Mouse (Mus musculus): ENCODE results near the gene Cd2bp2. TPM values are rescaled to one million over a fixed set of nuclear protein-coding genes. Genes with fewer than 3 reads are reported as not detected.

Cd2bp2 gene
- 59.7 and 75.0 TPM in 2 replicates for total RNA-seq (2014; rRNA removed)
- polyA plus RNA-seq (2015; fragmentation: Nextera tagmentation; extraction: Ambion mirVana), result 57.0 and 62.3 TPM in 2 replicates

DNA sequence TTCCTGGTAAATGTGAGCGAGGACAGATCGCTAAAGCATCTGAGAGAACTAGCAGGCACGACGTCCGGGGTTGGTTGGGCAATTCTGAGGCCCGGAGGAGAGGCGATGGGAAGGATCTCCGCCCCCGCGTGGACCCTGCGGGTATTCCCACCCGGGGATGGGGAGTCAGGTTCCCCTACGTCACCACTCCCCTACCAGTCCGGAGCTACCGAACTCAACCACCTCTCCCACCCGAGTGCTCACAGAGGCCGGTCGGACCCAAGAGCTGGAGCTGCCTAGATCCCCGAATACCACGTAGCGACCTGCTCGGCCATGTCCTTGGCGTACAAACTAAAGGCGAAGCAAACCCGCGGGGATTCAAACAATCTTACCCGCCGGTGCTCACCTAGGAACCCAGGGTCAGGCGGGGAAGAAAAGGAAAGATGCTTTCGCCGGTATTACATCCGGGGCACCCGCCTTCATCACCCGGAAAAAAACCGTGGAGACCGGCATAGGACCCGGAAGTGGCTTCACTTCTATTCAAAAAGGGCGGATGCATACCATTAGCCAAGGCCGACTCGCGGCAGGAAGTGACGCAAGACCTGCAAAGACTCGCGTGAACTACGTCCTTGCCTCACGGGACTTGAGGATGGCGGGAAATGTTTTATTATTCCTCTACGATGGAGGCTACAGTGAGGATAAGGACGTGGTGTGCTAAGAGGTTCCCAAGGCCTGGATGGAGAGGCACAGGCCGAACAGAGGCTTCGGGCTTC lies at the start of gene Cd2bp2:
Gene Cd2bp2 (minus strand): TSS at position 507 of the 752 bp plus-strand sequence.
- peak; percentile 63 for TF ChIP-seq CTCF (IDR thresholded peaks at IDR 0.05; ENCODE audit: low read depth)
- H3K4me3 ChIP-seq (ENCODE audit: low read length), result peak within 1 kb of the TSS; percentile 62
- H3K27me3 ChIP-seq (ENCODE audit: insufficient read depth, low read length), result no peaks in the 10 kb centered on the region
- no peaks in the 10 kb centered on the region for H3K9me3 ChIP-seq (ENCODE audit: low read length)
- 1% methylated on average over 51 of the region's 51 CpGs for WGBS
- H3K27ac ChIP-seq, result peak within 1 kb of the TSS; percentile 82
- H3K9ac ChIP-seq (replicated peaks; ENCODE audit: low read length), result peak within 1 kb of the TSS; percentile 74
- peaks cover 43% of the 10 kb centered on the region for H3K36me3 ChIP-seq (ENCODE audit: insufficient read depth, low read length)
- H3K4me1 ChIP-seq (ENCODE audit: insufficient read depth, low read length), result peaks cover 17% of the 10 kb centered on the region
- peak within 1 kb of the TSS; percentile 68 for H3K4me2 ChIP-seq (ENCODE audit: low read depth, low read length)
- peak; percentile 99 for DNase-seq (ENCODE audit: low spot score)
- peak; percentile 97 for ATAC-seq

DNA sequence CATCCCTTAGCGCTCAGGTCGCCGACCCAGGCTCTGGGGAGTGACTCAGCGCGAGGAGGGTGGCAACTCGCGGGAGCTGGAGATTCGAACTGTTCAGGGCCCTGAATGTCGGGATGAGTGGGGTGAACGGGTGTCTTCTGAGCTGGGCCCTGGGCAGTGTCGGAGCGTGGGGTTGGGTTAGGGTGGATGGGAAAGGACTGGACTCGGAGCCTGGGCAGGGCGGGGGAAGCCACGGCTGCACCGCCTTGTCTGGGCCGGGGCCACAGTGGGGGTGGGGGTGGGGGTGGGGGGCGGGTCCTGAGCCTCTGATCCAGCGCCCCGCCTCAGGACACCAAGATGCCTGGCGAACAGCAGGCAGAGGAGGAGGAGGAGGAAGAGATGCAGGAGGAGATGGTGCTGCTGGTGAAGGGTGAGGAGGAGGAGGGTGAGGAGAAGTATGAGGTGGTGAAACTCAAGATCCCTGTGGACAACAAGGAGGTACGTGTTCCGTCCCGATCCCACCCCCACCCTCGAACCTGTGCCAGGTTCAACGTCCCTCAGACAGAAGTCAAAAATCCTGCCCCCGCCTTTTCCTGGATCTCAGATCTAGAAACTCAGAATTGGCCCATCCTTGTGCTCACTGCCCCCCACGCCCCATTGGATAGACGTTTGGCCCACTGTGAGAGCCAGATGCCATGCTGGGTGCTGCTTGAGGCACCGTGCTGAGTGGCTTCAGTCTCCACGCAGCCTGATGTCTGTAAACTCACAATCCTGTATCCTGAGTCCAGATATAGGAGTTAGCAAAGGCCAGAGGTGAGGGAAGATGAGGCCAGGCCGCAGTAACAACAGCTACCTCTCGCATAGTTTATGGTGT lies 49.0 kb upstream of the Cd2bp2 start:
- Histone ChIP-seq H3K27ac (peak overlapping the region; percentile 94), H3K4me2 (ENCODE audit: low read depth, low read length) (peak overlapping the region; percentile 81), H3K9ac (replicated peaks; ENCODE audit: low read length) (peak overlapping the region; percentile 84), H3K4me1 (ENCODE audit: insufficient read depth, low read length) (peaks cover 14% of the 10 kb centered on the region), H3K27me3 (ENCODE audit: insufficient read depth, low read length) (no peaks in the 10 kb centered on the region), H3K4me3 (ENCODE audit: low read length) (peak overlapping the region; percentile 76), H3K36me3 (ENCODE audit: insufficient read depth, low read length) (peaks cover 5% of the 10 kb centered on the region; the same call in 1 of the 2 replicates), H3K9me3 (ENCODE audit: low read length) (no peaks in the 10 kb centered on the region)
- DNase-seq (ENCODE audit: low spot score) (peak; percentile 25), ATAC-seq (peak; percentile 77)
- no peak for TF ChIP-seq CTCF (IDR thresholded peaks at IDR 0.05; ENCODE audit: low read depth)
- WGBS, result 10% methylated on average over 31 of the region's 33 CpGs

DNA sequence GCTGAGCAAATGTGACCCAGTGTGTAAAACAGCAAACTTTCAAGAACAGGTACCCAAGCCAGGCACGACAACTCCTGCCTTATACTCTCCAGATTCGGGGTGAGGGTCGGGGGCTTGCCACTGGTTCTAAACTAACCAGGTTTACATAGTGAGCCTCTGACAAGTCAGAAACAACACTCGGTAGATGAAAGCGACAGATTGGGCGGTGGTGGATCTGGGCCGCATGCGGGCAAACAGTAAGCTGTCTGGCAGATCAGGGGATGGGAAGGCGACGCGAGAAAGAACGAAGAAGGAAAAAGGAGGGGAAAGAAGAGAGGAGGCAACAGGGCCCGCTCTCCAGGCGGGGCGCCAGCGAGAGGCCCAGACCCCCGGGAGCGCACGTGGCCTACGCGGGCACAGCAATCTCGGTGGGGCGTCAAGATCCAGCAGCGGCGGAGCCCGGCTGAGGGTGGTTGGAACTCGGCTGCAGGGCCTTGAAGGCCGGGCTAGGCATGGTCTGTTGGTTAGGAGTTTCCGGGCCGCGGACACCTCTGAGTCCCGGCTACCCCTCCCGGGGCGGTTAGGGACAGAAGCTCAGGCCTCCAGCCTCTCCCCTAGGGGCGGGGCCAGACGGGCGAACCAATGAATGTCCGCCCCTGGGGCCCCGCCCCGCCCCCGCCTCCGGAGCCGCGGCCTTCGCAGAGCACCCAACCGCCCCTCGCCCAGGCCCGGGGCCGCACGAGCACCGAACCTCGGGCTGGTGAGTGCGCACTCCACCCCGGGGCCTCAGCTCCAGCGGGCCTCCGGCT lies 48.2 kb upstream of the Cd2bp2 start, which contains the start of gene Zfp771:
Gene Zfp771 (plus strand): TSS at position 405 of the 788 bp plus-strand sequence.
- ATAC-seq (peak; percentile 97), DNase-seq (ENCODE audit: low spot score) (peak; percentile 97)
- Histone ChIP-seq H3K4me3 (ENCODE audit: low read length) (peak within 1 kb of the TSS; percentile 76), H3K9ac (replicated peaks; ENCODE audit: low read length) (peak within 1 kb of the TSS; percentile 84), H3K27ac (peak within 1 kb of the TSS; percentile 94), H3K36me3 (ENCODE audit: insufficient read depth, low read length) (peaks cover 3% of the 10 kb centered on the region; the same call in 1 of the 2 replicates), H3K4me2 (ENCODE audit: low read depth, low read length) (peak within 1 kb of the TSS; percentile 81), H3K4me1 (ENCODE audit: insufficient read depth, low read length) (peaks cover 14% of the 10 kb centered on the region), H3K9me3 (ENCODE audit: low read length) (no peaks in the 10 kb centered on the region), H3K27me3 (ENCODE audit: insufficient read depth, low read length) (no peaks in the 10 kb centered on the region)
- WGBS, result under 1% methylated on average over 53 of the region's 56 CpGs
- TF ChIP-seq CTCF (IDR thresholded peaks at IDR 0.05; ENCODE audit: low read depth), result no peak

DNA sequence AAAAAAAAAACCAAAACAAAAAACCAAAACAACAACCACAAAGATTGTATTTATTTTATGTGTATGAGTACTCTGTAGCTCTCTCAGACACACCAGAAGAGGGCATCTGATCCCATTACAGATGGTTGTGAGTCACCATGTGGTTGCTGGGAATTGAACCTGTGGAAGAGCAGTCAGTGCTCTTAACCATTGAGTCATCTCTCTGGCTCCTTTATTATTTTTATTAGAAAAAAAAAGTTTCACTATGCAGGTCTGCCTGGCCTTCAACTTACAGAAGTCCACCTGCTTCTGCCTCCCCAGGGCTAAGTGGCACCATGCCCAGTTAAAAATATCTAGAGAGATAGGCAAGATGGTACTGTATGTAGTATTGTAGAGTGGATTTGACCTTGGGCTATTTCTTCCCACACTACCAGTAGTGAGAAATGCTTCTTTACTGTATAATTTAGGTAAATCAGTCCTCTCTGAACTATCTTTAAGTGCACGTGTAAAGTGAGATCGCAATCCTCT lies 47.6 kb upstream of the Cd2bp2 start:
- TF ChIP-seq CTCF (IDR thresholded peaks at IDR 0.05; ENCODE audit: low read depth), result no peak
- peak overlapping the region; percentile 76; the same call in 1 of the 2 replicates for H3K4me3 ChIP-seq (ENCODE audit: low read length)
- WGBS, result 26% methylated on average over 2 of the region's 2 CpGs
- H3K27me3 ChIP-seq (ENCODE audit: insufficient read depth, low read length), result no peaks in the 10 kb centered on the region
- ATAC-seq (no peak), DNase-seq (ENCODE audit: low spot score) (no peak)
- peaks cover 14% of the 10 kb centered on the region for H3K4me1 ChIP-seq (ENCODE audit: insufficient read depth, low read length)
- peak overlapping the region; percentile 94 for H3K27ac ChIP-seq
- no peaks in the 10 kb centered on the region for H3K9me3 ChIP-seq (ENCODE audit: low read length)
- H3K4me2 ChIP-seq (ENCODE audit: low read depth, low read length), result peak overlapping the region; percentile 81
- H3K9ac ChIP-seq (replicated peaks; ENCODE audit: low read length), result peak overlapping the region; percentile 84
- H3K36me3 ChIP-seq (ENCODE audit: insufficient read depth, low read length), result peaks cover 3% of the 10 kb centered on the region; the same call in 1 of the 2 replicates

DNA sequence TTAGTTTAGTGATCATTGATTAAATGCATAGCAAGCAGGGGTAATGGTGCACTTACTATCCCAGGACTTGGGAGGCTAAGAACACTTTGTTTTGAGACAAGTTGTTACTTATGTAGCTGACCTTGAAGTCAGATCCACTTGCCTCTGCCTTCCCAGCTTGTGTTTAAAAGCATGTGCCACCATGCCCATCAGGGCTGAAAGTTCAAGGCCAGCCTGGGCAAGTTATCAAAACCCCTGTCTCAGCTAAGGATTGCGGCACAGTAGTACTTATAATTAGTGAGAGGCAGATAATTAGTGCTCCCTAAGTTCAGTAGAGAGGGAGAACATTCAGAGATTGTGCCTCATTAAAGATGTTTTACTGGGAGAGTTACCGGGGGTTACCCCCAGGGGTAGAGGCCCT lies 38.9 kb upstream of the Cd2bp2 start:
- no peaks in the 10 kb centered on the region for H3K27me3 ChIP-seq (ENCODE audit: insufficient read depth, low read length)
- H3K4me2 ChIP-seq (ENCODE audit: low read depth, low read length), result 0 out of 2 replicates have a peak overlapping the region, but pooled peaks have one; percentile 65
- H3K4me1 ChIP-seq (ENCODE audit: insufficient read depth, low read length), result peaks cover 11% of the 10 kb centered on the region; the same call in 1 of the 2 replicates
- no peak overlapping the region for H3K9ac ChIP-seq (replicated peaks; ENCODE audit: low read length)
- H3K4me3 ChIP-seq (ENCODE audit: low read length), result no peak overlapping the region
- no peak for TF ChIP-seq CTCF (IDR thresholded peaks at IDR 0.05; ENCODE audit: low read depth)
- peaks cover 29% of the 10 kb centered on the region for H3K36me3 ChIP-seq (ENCODE audit: insufficient read depth, low read length)
- H3K27ac ChIP-seq, result no peak overlapping the region
- H3K9me3 ChIP-seq (ENCODE audit: low read length), result no peaks in the 10 kb centered on the region
- ATAC-seq (no peak), DNase-seq (ENCODE audit: low spot score) (no peak)
- WGBS, result 88% methylated on average over 2 of the region's 2 CpGs

All from hindbrain, postnatal 0 days (tissue).